Mouse (Mus musculus) embryonic facial prominence, embryonic 13.5 days (tissue): Measurements from ENCODE around the gene Fbxo34. TPM values are rescaled to one million over a fixed set of nuclear protein-coding genes. Genes with fewer than 3 reads are reported as not detected.

Source experiments
- ATAC-seq: fragments of 200-750 bp; cut with Nextera tagmentation; 2 replicates; pipeline ENCODE4 v1.8.0; 2017; ENCODE audit warnings: low read depth; ENCODE audit not compliant: insufficient number of reproducible peaks, insufficient read depth, low FRiP score, low TSS enrichment
- H3K27ac ChIP-seq: fragments of 300-500 bp; sonication (generic); 2 replicates; pipeline ENCODE4 v1.5.1; 2015; ENCODE audit warnings: moderate library complexity, mild to moderate bottlenecking, inconsistent platforms
- H3K27me3 ChIP-seq: fragments of 300-500 bp; sonication (generic); 2 replicates; pipeline ENCODE4 v1.6.1; 2015; ENCODE audit warnings: mild to moderate bottlenecking, inconsistent platforms
- H3K36me3 ChIP-seq: fragments of 300-500 bp; sonication (generic); 2 replicates; pipeline ENCODE4 v1.6.1; 2015; ENCODE audit warnings: mild to moderate bottlenecking, inconsistent platforms
- H3K4me1 ChIP-seq: fragments of 300-500 bp; sonication (generic); 2 replicates; pipeline ENCODE4 v1.6.1; 2015; ENCODE audit warnings: inconsistent platforms
- H3K4me2 ChIP-seq: fragments of 300-500 bp; sonication (generic); 2 replicates; pipeline ENCODE4 v1.6.1; 2015; ENCODE audit warnings: moderate library complexity, mild to moderate bottlenecking, inconsistent platforms
- H3K4me3 ChIP-seq: fragments of 300-500 bp; sonication (generic); 2 replicates; pipeline ENCODE4 v1.5.1; 2015; ENCODE audit warnings: mild to moderate bottlenecking, inconsistent platforms
- H3K9ac ChIP-seq: fragments of 300-500 bp; sonication (generic); 2 replicates; pipeline ENCODE4 v1.6.1; 2015; ENCODE audit warnings: mild to moderate bottlenecking, inconsistent platforms
- H3K9me3 ChIP-seq: fragments of 300-500 bp; sonication (generic); 2 replicates; pipeline ENCODE4 v1.6.1; 2016; ENCODE audit warnings: inconsistent platforms
- WGBS: fragments of 180-500 bp; shearing (Covaris S2); methylation state at CpG from one replicate; pipeline ENCODE4 v1.1.7; 2015; ENCODE audit warnings: mixed read lengths; 5-methylcytosine and 5-hydroxymethylcytosine counted together
- polyA plus RNA-seq: library from polyadenylated mRNA; unstranded; fragments of >200 nt; fragmentation: Nextera tagmentation; extraction: Ambion mirVana; gene quantifications from 2 replicates; pipeline ENCODE4 v1.2.1, GENCODE M21; 2015

Gene Fbxo34
- polyA plus RNA-seq, 1 experiment from 2014 or later, result 24.8 TPM

GRCm38 (mm10) chr14:47473891-47474290 is 23.7 kb downstream of the Fbxo34 start:
- H3K4me3 ChIP-seq, result peak overlapping the region; percentile 98; the same call in 1 of the 2 replicates
- ATAC-seq, result no peak
- peaks cover 15% of the 10 kb centered on the region for H3K4me1 ChIP-seq
- WGBS, result 73% methylated on average over 9 of the region's 9 CpGs
- H3K27ac ChIP-seq, result no peak overlapping the region
- peak overlapping the region; percentile 69 for H3K4me2 ChIP-seq
- H3K36me3 ChIP-seq, result 0 out of 2 replicates have a peak, but pooled peaks cover 7% of the 10 kb centered on the region
- H3K27me3 ChIP-seq, result no peaks in the 10 kb centered on the region
- no peaks in the 10 kb centered on the region for H3K9me3 ChIP-seq
- no peak overlapping the region for H3K9ac ChIP-seq

GRCm38 (mm10) chr14:47474571-47475254 is 24.5 kb downstream of the Fbxo34 start:
- no peak for ATAC-seq

GRCm38 (mm10) chr14:47476266-47476665 is 26.0 kb downstream of the Fbxo34 start:
- ATAC-seq, result no peak
- Histone ChIP-seq H3K4me2 (no peak overlapping the region), H3K9ac (no peak overlapping the region), H3K36me3 (0 out of 2 replicates have a peak, but pooled peaks cover 7% of the 10 kb centered on the region), H3K4me1 (peaks cover 15% of the 10 kb centered on the region), H3K9me3 (no peaks in the 10 kb centered on the region), H3K4me3 (no peak overlapping the region), H3K27me3 (no peaks in the 10 kb centered on the region), H3K27ac (no peak overlapping the region)
- WGBS, result 85% methylated on average over 4 of the region's 4 CpGs

More at GRCm38 (mm10) chr14:47474571-47475254, 24.5 kb downstream of the Fbxo34 start:
- no peaks in the 10 kb centered on the region for H3K27me3 ChIP-seq
- H3K27ac ChIP-seq, result no peak overlapping the region
- WGBS, result 89% methylated on average over 8 of the region's 8 CpGs
- no peak overlapping the region for H3K4me3 ChIP-seq
- no peaks in the 10 kb centered on the region for H3K9me3 ChIP-seq
- peaks cover 15% of the 10 kb centered on the region for H3K4me1 ChIP-seq
- no peak overlapping the region for H3K4me2 ChIP-seq
- 0 out of 2 replicates have a peak, but pooled peaks cover 7% of the 10 kb centered on the region for H3K36me3 ChIP-seq
- H3K9ac ChIP-seq, result no peak overlapping the region

GRCm38 (mm10) chr14:47477711-47478110 is 27.5 kb downstream of the Fbxo34 start:
- H3K27me3 ChIP-seq, result no peaks in the 10 kb centered on the region
- 70% methylated on average over 2 of the region's 2 CpGs for WGBS
- H3K36me3 ChIP-seq, result 0 out of 2 replicates have a peak, but pooled peaks cover 7% of the 10 kb centered on the region
- no peak overlapping the region for H3K9ac ChIP-seq
- no peak overlapping the region for H3K4me2 ChIP-seq
- no peaks in the 10 kb centered on the region for H3K9me3 ChIP-seq
- H3K4me1 ChIP-seq, result peaks cover 15% of the 10 kb centered on the region
- H3K4me3 ChIP-seq, result no peak overlapping the region
- no peak overlapping the region for H3K27ac ChIP-seq
- no peak for ATAC-seq

- H3K9me3 ChIP-seq, result no peaks in the 10 kb centered on the region
- no peak for ATAC-seq
- no peaks in the 10 kb centered on the region for H3K36me3 ChIP-seq
- no peaks in the 10 kb centered on the region for H3K27me3 ChIP-seq
- 81% methylated on average over 6 of the region's 6 CpGs for WGBS
- H3K4me3 ChIP-seq, result no peak overlapping the region
- no peaks in the 10 kb centered on the region for H3K4me1 ChIP-seq
- no peak overlapping the region for H3K4me2 ChIP-seq
- no peak overlapping the region for H3K9ac ChIP-seq
- H3K27ac ChIP-seq, result no peak overlapping the region
Measured at GRCm38 (mm10) chr14:47482200-47482599, 32.0 kb downstream of the Fbxo34 start.

GRCm38 (mm10) chr14:47483099-47483498 is 32.9 kb downstream of the Fbxo34 start:
- no peak overlapping the region for H3K9ac ChIP-seq
- no peaks in the 10 kb centered on the region for H3K36me3 ChIP-seq
- no peak overlapping the region for H3K4me3 ChIP-seq
- no peaks in the 10 kb centered on the region for H3K27me3 ChIP-seq
- WGBS, result 71% methylated on average over 1 of the region's 1 CpGs
- H3K4me2 ChIP-seq, result no peak overlapping the region
- no peaks in the 10 kb centered on the region for H3K9me3 ChIP-seq
- no peak overlapping the region for H3K27ac ChIP-seq
- no peaks in the 10 kb centered on the region for H3K4me1 ChIP-seq
- no peak for ATAC-seq

GRCm38 (mm10) chr14:47488732-47489131 is 38.5 kb downstream of the Fbxo34 start:
- no peak overlapping the region for H3K27ac ChIP-seq
- no peak overlapping the region for H3K4me2 ChIP-seq
- no peaks in the 10 kb centered on the region for H3K36me3 ChIP-seq
- no peaks in the 10 kb centered on the region for H3K9me3 ChIP-seq
- no peak for ATAC-seq
- H3K9ac ChIP-seq, result no peak overlapping the region
- peaks cover 5% of the 10 kb centered on the region; the same call in 1 of the 2 replicates for H3K4me1 ChIP-seq
- no peak overlapping the region for H3K4me3 ChIP-seq
- H3K27me3 ChIP-seq, result no peaks in the 10 kb centered on the region
- 56% methylated on average over 7 of the region's 7 CpGs for WGBS

- Histone ChIP-seq H3K36me3 (no peaks in the 10 kb centered on the region), H3K4me3 (no peak overlapping the region), H3K4me1 (peaks cover 5% of the 10 kb centered on the region; the same call in 1 of the 2 replicates), H3K9me3 (no peaks in the 10 kb centered on the region), H3K9ac (no peak overlapping the region), H3K27me3 (no peaks in the 10 kb centered on the region), H3K27ac (no peak overlapping the region), H3K4me2 (no peak overlapping the region)
- 50% methylated on average over 10 of the region's 10 CpGs for WGBS
- ATAC-seq, result no peak
Measured at GRCm38 (mm10) chr14:47489310-47490097, 39.3 kb downstream of the Fbxo34 start.

GRCm38 (mm10) chr14:47490732-47491131 is 40.5 kb downstream of the Fbxo34 start:
- no peak overlapping the region for H3K4me3 ChIP-seq
- no peak overlapping the region for H3K4me2 ChIP-seq
- H3K4me1 ChIP-seq, result peaks cover 5% of the 10 kb centered on the region; the same call in 1 of the 2 replicates
- WGBS, result 85% methylated on average over 2 of the region's 2 CpGs
- no peaks in the 10 kb centered on the region for H3K36me3 ChIP-seq
- ATAC-seq, result no peak
- no peaks in the 10 kb centered on the region for H3K9me3 ChIP-seq
- H3K27ac ChIP-seq, result no peak overlapping the region
- no peaks in the 10 kb centered on the region for H3K27me3 ChIP-seq
- no peak overlapping the region for H3K9ac ChIP-seq

- H3K27me3 ChIP-seq, result no peaks in the 10 kb centered on the region
- H3K9ac ChIP-seq, result no peak overlapping the region
- no peak for ATAC-seq
- H3K4me2 ChIP-seq, result no peak overlapping the region
- H3K9me3 ChIP-seq, result no peaks in the 10 kb centered on the region
- WGBS, result 87% methylated on average over 2 of the region's 2 CpGs
- peaks cover 3% of the 10 kb centered on the region; the same call in 1 of the 2 replicates for H3K4me1 ChIP-seq
- H3K4me3 ChIP-seq, result no peak overlapping the region
- H3K27ac ChIP-seq, result no peak overlapping the region
- no peaks in the 10 kb centered on the region for H3K36me3 ChIP-seq
Measured at GRCm38 (mm10) chr14:47493592-47494361, 43.6 kb downstream of the Fbxo34 start.

GRCm38 (mm10) chr14:47495951-47496350 is 45.7 kb downstream of the Fbxo34 start:
- H3K27me3 ChIP-seq, result no peaks in the 10 kb centered on the region
- no peak for ATAC-seq
- WGBS, result 97% methylated on average over 3 of the region's 3 CpGs
- no peaks in the 10 kb centered on the region for H3K4me1 ChIP-seq
- no peak overlapping the region for H3K27ac ChIP-seq
- no peak overlapping the region for H3K9ac ChIP-seq
- H3K36me3 ChIP-seq, result no peaks in the 10 kb centered on the region
- no peak overlapping the region for H3K4me2 ChIP-seq
- H3K9me3 ChIP-seq, result no peaks in the 10 kb centered on the region
- H3K4me3 ChIP-seq, result no peak overlapping the region
